Mouse (Mus musculus) layer of hippocampus, adult 9-11 months (tissue): Measurements from ENCODE around the gene Arfgef3.
"Not testable (repeated sequence)": the region's sequence is repeated elsewhere in the genome, so short reads cannot be mapped to it uniquely, and the experiment has no call there.

ENCODE experiments used
- DNase-seq: peaks from one replicate; pipeline ENCODE4 v3.0.0; 2022

The Arfgef3 gene

GRCm38 (mm10) chr10:18680661-18681384, 62.9 kb downstream of the Arfgef3 start:
- no peak for DNase-seq

- DNase-seq = no peak
Observed at GRCm38 (mm10) chr10:18678836-18679235, 64.9 kb downstream of the Arfgef3 start.

- no peak for DNase-seq
Observed at GRCm38 (mm10) chr10:18664794-18665193, 79.0 kb downstream of the Arfgef3 start.

- no peak for DNase-seq
Observed at GRCm38 (mm10) chr10:18664016-18664415, 79.7 kb downstream of the Arfgef3 start.

- no peak for DNase-seq
Observed at GRCm38 (mm10) chr10:18661606-18662220, 82.0 kb downstream of the Arfgef3 start.

GRCm38 (mm10) chr10:18660998-18661397, 82.8 kb downstream of the Arfgef3 start:
- DNase-seq = peak; percentile 45

GRCm38 (mm10) chr10:18657588-18657987, 86.2 kb downstream of the Arfgef3 start:
- no peak for DNase-seq

- no peak for DNase-seq
Observed at GRCm38 (mm10) chr10:18647069-18647468, 96.7 kb downstream of the Arfgef3 start.

GRCm38 (mm10) chr10:18646035-18646434, 97.7 kb downstream of the Arfgef3 start:
- DNase-seq = no peak

- DNase-seq = no peak
Observed at GRCm38 (mm10) chr10:18644346-18644745, 99.4 kb downstream of the Arfgef3 start.

GRCm38 (mm10) chr10:18643506-18643905, 100.2 kb downstream of the Arfgef3 start:
- no peak for DNase-seq

- no peak for DNase-seq
Observed at GRCm38 (mm10) chr10:18642854-18643253, 100.9 kb downstream of the Arfgef3 start.

GRCm38 (mm10) chr10:18640596-18640995, 103.2 kb downstream of the Arfgef3 start:
- DNase-seq = no peak

- no peak for DNase-seq
Observed at GRCm38 (mm10) chr10:18635450-18635849, 108.3 kb downstream of the Arfgef3 start.

- DNase-seq = no peak
Observed at GRCm38 (mm10) chr10:18634405-18634985, 109.3 kb downstream of the Arfgef3 start.

- DNase-seq = no peak
Observed at GRCm38 (mm10) chr10:18630498-18630897, 113.3 kb downstream of the Arfgef3 start.

- DNase-seq = peak; percentile 64
Observed at GRCm38 (mm10) chr10:18627530-18627929, 116.2 kb downstream of the Arfgef3 start.

GRCm38 (mm10) chr10:18612796-18613195, 131.0 kb downstream of the Arfgef3 start:
- DNase-seq = no peak

- DNase-seq = not testable (repeated sequence)
Observed at GRCm38 (mm10) chr10:18604827-18605535, 138.8 kb downstream of the Arfgef3 start.

GRCm38 (mm10) chr10:18602030-18602429, 141.7 kb downstream of the Arfgef3 start:
- DNase-seq = peak; percentile 51

- no peak for DNase-seq
Observed at GRCm38 (mm10) chr10:18597601-18598000, 146.1 kb downstream of the Arfgef3 start.

- no peak for DNase-seq
Observed at GRCm38 (mm10) chr10:18589455-18589854, 154.3 kb downstream of the Arfgef3 start.

GRCm38 (mm10) chr10:18584188-18584587, 159.6 kb downstream of the Arfgef3 start:
- no peak for DNase-seq
